Mouse (Mus musculus): ENCODE measurements around the gene Bfar. TPM values are rescaled to one million over a fixed set of nuclear protein-coding genes. Genes with fewer than 3 reads are reported as not detected.

The Bfar gene
- polyA plus RNA-seq, 1 experiment from 2014 or later: 47.9 TPM

DNA sequence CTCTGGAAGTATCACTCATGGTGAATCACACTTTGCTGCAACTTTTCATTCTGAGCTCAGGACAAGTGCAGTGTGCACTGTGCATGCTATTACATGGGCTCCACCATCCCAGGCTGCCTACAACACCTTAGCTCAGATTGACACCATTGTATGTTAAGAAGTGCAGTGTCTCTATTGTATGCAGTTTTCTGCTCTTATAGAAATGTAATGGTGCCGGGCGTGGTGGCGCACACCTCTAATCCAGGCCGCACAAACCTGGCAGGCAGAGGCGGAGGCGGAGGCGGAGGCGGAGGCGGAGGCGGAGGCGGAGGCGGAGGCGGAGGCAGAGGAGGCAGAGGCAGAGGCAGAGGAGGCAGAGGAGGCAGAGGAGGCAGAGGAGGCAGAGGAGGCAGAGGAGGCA lies 79.0 kb downstream of the Bfar start:
- 90% methylated on average over 13 of the region's 13 CpGs for WGBS
- no peaks in the 10 kb centered on the region for H3K36me3 ChIP-seq
- ATAC-seq (ENCODE audit: borderline replicate concordance, extremely low read depth, low FRiP score, low TSS enrichment): no peak

More for the DNA sequence above, 79.0 kb downstream of the Bfar start:
- H3K4me1 ChIP-seq: 0 out of 2 replicates have a peak, but pooled peaks cover 5% of the 10 kb centered on the region
- H3K9ac ChIP-seq: no peak overlapping the region
- H3K27me3 ChIP-seq: no peaks in the 10 kb centered on the region
- no peaks in the 10 kb centered on the region for H3K9me3 ChIP-seq
- H3K27ac ChIP-seq: no peak overlapping the region
- no peak overlapping the region for H3K4me3 ChIP-seq
- H3K4me2 ChIP-seq: no peak overlapping the region

Other genes starting within 250 kb of the Bfar start
- gene Parn, start 3.7 kb upstream of the Bfar start, polyA plus RNA-seq (2015; fragmentation: Nextera tagmentation; extraction: Ambion mirVana): 43.8 and 45.2 TPM in 2 replicates
- gene 3110001I22Rik, start 71 bp downstream of the Bfar start, polyA plus RNA-seq (2015; fragmentation: Nextera tagmentation; extraction: Ambion mirVana): 5.6 and 6.7 TPM in 2 replicates
- gene Pla2g10, start 59.1 kb downstream of the Bfar start, polyA plus RNA-seq (2015; fragmentation: Nextera tagmentation; extraction: Ambion mirVana): 3.0 TPM in 2 replicates
- 59.2 and 60.1 TPM in 2 replicates for gene Rrn3, start 108.8 kb downstream of the Bfar start, polyA plus RNA-seq (2015; fragmentation: Nextera tagmentation; extraction: Ambion mirVana)
- gene Ntan1, start 147.0 kb downstream of the Bfar start, polyA plus RNA-seq (2015; fragmentation: Nextera tagmentation; extraction: Ambion mirVana): 160 and 163 TPM in 2 replicates
- 81.9 and 82.5 TPM in 2 replicates for gene Pdxdc1, start 231.3 kb downstream of the Bfar start, polyA plus RNA-seq (2015; fragmentation: Nextera tagmentation; extraction: Ambion mirVana)
- 8.4 and 9.2 TPM in 2 replicates for gene Mpv17l, start 231.3 kb downstream of the Bfar start, polyA plus RNA-seq (2015; fragmentation: Nextera tagmentation; extraction: Ambion mirVana)

All from lung, embryonic 15.5 days (tissue).